Mouse (Mus musculus): Measurements from ENCODE around the gene Itga7. TPM values are rescaled to one million over a fixed set of nuclear protein-coding genes. Genes with fewer than 3 reads are reported as not detected.

Gene Itga7
- total RNA-seq, 1 experiment = 17.6 TPM

DNA sequence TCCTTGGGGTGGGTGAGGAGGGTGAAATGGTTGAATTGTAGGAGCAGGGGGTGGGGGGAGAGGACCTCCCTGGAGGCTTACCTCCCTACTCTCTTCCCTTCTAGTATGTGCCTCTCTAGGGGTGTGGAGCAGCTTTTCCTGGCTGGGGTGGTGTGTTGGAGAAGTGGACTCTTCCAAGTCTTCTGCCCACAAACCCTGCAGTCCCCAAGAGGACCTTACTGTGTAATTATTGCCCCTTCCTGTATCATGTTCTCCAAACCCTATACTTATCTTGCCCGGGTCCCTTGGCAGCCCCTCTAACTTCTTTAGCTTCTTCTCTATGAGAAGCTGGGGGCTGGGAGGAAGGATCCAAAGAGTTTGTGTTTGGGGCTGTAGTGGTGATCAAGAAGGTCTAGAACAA, 36.8 kb upstream of the Itga7 start:
- Histone ChIP-seq H3K27ac (ENCODE audit: insufficient read depth, low read depth, low read length, poor library complexity, severe bottlenecking) (no peak overlapping the region), H3K4me3 (ENCODE audit: insufficient read depth in 1 of 2, low read depth in 1 of 2, low read length in 2 of 2, poor library complexity in 1 of 2, severe bottlenecking in 1 of 2) (no peak overlapping the region), H3K9ac (ENCODE audit: insufficient read depth, low read depth, low read length, poor library complexity, severe bottlenecking) (no peak overlapping the region), H3K9me3 (ENCODE audit: control insufficient read depth, insufficient read depth, low read depth, low read length) (no peaks in the 10 kb centered on the region), H3K4me1 (ENCODE audit: control insufficient read depth in 2 of 2, insufficient read depth in 2 of 2, low read length in 2 of 2, poor library complexity in 1 of 2) (peaks cover 0 to 7% of the 10 kb centered on the region in 2 experiments; a peak in 1 of 4 replicates), H3K36me3 (ENCODE audit: control insufficient read depth, insufficient read depth, low read length, poor library complexity, severe bottlenecking) (no peaks in the 10 kb centered on the region)
- TF ChIP-seq CHD2 (IDR thresholded peaks at IDR 0.05; ENCODE audit: low read depth, low read length) (no peak), ZNF384 (IDR thresholded peaks at IDR 0.05; ENCODE audit: low read depth, low read length) (no peak), HCFC1 (IDR thresholded peaks at IDR 0.05; ENCODE audit: borderline replicate concordance, insufficient read depth, low read length) (no peak), ZC3H11A (IDR thresholded peaks at IDR 0.05; ENCODE audit: borderline replicate concordance, low read depth, low read length) (no peak), MAFK (IDR thresholded peaks at IDR 0.05; ENCODE audit: insufficient read depth, low read depth, low read length) (no peak)
- DNase-seq (ENCODE audit: low read depth, low spot score) = no peak
- in situ Hi-C loops (cut with MboI; ENCODE audit: low sequenced_read_pairs in 2 of 2, unreplicated experiment in 2 of 2) = loop anchor here in 1 of 2 experiments (10.0 kb wide), 1 partner anchor 162 kb away; no protein-coding TSS in a partner anchor

DNA sequence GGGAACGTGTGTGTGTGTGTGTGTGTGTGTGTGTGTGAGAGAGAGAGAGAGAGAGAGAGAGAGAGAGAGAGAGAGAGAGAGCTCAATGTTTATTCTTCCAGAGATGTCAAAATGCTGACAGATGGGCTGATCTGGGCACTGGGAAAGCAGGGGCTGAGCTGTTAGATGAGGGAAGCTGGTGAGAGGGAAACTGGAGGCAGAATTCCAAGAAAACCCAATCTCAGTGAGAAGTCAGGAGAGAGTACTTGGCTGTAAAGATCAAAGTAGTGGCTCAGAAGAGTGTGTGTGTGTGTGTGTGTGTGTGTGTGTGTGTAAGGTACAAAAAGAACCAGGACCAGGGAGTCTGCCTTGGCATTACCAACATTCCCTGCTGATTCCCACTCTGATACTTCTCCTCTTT, 36.1 kb upstream of the Itga7 start:
- no peak for DNase-seq (ENCODE audit: low read depth, low spot score)
- in situ Hi-C loops (cut with MboI; ENCODE audit: low sequenced_read_pairs in 2 of 2, unreplicated experiment in 2 of 2) = loop anchor here in 1 of 2 experiments (10.0 kb wide), 1 partner anchor 163 kb away; no protein-coding TSS in a partner anchor
- no peaks in the 10 kb centered on the region for H3K9me3 ChIP-seq (ENCODE audit: control insufficient read depth, insufficient read depth, low read depth, low read length)
- no peak overlapping the region for H3K27ac ChIP-seq (ENCODE audit: insufficient read depth, low read depth, low read length, poor library complexity, severe bottlenecking)
- H3K9ac ChIP-seq (ENCODE audit: insufficient read depth, low read depth, low read length, poor library complexity, severe bottlenecking) = no peak overlapping the region
- no peak overlapping the region for H3K4me3 ChIP-seq (ENCODE audit: insufficient read depth in 1 of 2, low read depth in 1 of 2, low read length in 2 of 2, poor library complexity in 1 of 2, severe bottlenecking in 1 of 2)
- H3K4me1 ChIP-seq (ENCODE audit: control insufficient read depth in 2 of 2, insufficient read depth in 2 of 2, low read length in 2 of 2, poor library complexity in 1 of 2) = peaks cover 0 to 6% of the 10 kb centered on the region in 2 experiments; a peak in 1 of 4 replicates
- no peaks in the 10 kb centered on the region for H3K36me3 ChIP-seq (ENCODE audit: control insufficient read depth, insufficient read depth, low read length, poor library complexity, severe bottlenecking)
- TF ChIP-seq ZC3H11A (IDR thresholded peaks at IDR 0.05; ENCODE audit: borderline replicate concordance, low read depth, low read length) = no peak
- TF ChIP-seq HCFC1 (IDR thresholded peaks at IDR 0.05; ENCODE audit: borderline replicate concordance, insufficient read depth, low read length) = no peak
- no peak for TF ChIP-seq ZNF384 (IDR thresholded peaks at IDR 0.05; ENCODE audit: low read depth, low read length)
- no peak for TF ChIP-seq MAFK (IDR thresholded peaks at IDR 0.05; ENCODE audit: insufficient read depth, low read depth, low read length)
- no peak for TF ChIP-seq CHD2 (IDR thresholded peaks at IDR 0.05; ENCODE audit: low read depth, low read length)

DNA sequence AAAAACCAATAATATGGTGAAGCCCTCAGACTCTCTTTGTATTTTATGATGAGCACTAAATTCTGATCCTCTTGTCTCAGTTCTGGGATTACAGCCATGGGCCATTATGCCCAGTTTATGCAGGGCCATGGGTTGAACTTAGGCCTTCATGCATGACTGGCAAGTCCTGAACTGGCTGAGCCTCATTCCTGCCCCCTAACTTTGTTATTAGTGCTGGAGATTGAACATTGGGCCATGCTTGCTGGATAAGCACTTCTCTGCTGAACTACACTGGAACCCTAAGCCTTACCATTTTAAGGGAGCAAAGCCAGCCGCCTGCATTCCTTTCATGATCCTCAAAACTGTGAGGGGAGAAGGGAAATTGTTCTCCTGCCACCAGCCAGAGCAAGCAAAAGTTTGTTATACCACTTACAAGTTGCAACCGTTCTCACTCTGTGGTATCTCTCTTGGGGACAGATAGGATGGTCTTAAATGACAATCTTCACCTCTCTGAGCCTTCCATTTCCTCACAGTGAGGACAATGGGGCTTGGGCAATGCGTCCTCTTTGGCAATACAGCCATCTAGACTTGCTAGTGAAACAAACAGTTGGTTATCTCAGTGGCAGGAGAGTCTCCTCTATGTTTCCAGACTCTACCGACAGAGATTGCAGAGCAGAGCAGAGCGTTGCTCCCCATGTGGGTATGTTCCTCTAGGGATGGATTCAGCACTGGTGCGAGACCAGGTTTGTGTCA, 33.7 kb upstream of the Itga7 start:
- in situ Hi-C loops (cut with MboI; ENCODE audit: low sequenced_read_pairs in 2 of 2, unreplicated experiment in 2 of 2) = loop anchor here in 1 of 2 experiments (10.0 kb wide), 1 partner anchor 165 kb away; no protein-coding TSS in a partner anchor
- Histone ChIP-seq H3K4me1 (ENCODE audit: control insufficient read depth in 2 of 2, insufficient read depth in 2 of 2, low read length in 2 of 2, poor library complexity in 1 of 2) (peaks cover 0 to 6% of the 10 kb centered on the region in 2 experiments; a peak in 1 of 4 replicates), H3K36me3 (ENCODE audit: control insufficient read depth, insufficient read depth, low read length, poor library complexity, severe bottlenecking) (no peaks in the 10 kb centered on the region), H3K9ac (ENCODE audit: insufficient read depth, low read depth, low read length, poor library complexity, severe bottlenecking) (no peak overlapping the region), H3K27ac (ENCODE audit: insufficient read depth, low read depth, low read length, poor library complexity, severe bottlenecking) (peak overlapping the region; percentile 68; the same call in 1 of the 2 replicates), H3K9me3 (ENCODE audit: control insufficient read depth, insufficient read depth, low read depth, low read length) (no peaks in the 10 kb centered on the region), H3K4me3 (ENCODE audit: insufficient read depth in 1 of 2, low read depth in 1 of 2, low read length in 2 of 2, poor library complexity in 1 of 2, severe bottlenecking in 1 of 2) (no peak overlapping the region)
- no peak for DNase-seq (ENCODE audit: low read depth, low spot score)
- no peak for TF ChIP-seq MAFK (IDR thresholded peaks at IDR 0.05; ENCODE audit: insufficient read depth, low read depth, low read length)

DNA sequence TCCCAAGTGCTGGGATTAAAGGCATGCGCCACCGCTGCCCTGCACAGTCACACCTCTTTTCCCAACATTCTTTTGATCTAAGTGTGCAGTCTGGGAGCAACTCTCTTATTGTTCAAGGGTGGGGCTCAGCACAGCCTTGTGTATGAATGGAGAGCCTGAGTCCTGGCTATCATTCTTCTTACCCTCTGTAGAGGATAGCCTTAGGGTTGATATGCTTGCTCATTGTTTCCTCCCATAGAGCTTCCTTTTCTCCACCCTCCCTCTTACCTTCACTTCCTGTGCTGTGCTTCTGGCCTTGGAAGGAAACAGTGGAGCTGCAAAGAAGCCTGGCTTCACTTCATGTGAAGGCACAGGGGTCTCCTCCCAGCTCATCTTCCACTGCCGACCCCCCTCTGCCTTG, 32.9 kb upstream of the Itga7 start, which contains the start of gene Cd63:
Gene Cd63, plus strand, starts transcription at position 292 of the 400 bp plus-strand sequence.
- Histone ChIP-seq H3K4me1 (ENCODE audit: control insufficient read depth in 2 of 2, insufficient read depth in 2 of 2, low read length in 2 of 2, poor library complexity in 1 of 2) (peaks cover 0 to 6% of the 10 kb centered on the region in 2 experiments; a peak in 1 of 4 replicates), H3K36me3 (ENCODE audit: control insufficient read depth, insufficient read depth, low read length, poor library complexity, severe bottlenecking) (no peaks in the 10 kb centered on the region), H3K4me3 (ENCODE audit: insufficient read depth in 1 of 2, low read depth in 1 of 2, low read length in 2 of 2, poor library complexity in 1 of 2, severe bottlenecking in 1 of 2) (peak within 1 kb of the TSS in 1 of 2 experiments; percentile 51; a peak in 2 of 4 replicates), H3K27ac (ENCODE audit: insufficient read depth, low read depth, low read length, poor library complexity, severe bottlenecking) (peak within 1 kb of the TSS; percentile 79; the same call in 1 of the 2 replicates), H3K9me3 (ENCODE audit: control insufficient read depth, insufficient read depth, low read depth, low read length) (no peaks in the 10 kb centered on the region), H3K9ac (ENCODE audit: insufficient read depth, low read depth, low read length, poor library complexity, severe bottlenecking) (peak within 1 kb of the TSS; percentile 66)
- no peak for TF ChIP-seq ZC3H11A (IDR thresholded peaks at IDR 0.05; ENCODE audit: borderline replicate concordance, low read depth, low read length)
- in situ Hi-C loops (cut with MboI; ENCODE audit: low sequenced_read_pairs in 2 of 2, unreplicated experiment in 2 of 2) = no loop called here
- peak; percentile 62 for DNase-seq (ENCODE audit: low read depth, low spot score)
